Mouse (Mus musculus) adrenal gland, postnatal 36 days (tissue): ENCODE data around the gene Rab27a. TPM values are rescaled to one million over a fixed set of nuclear protein-coding genes. Genes with fewer than 3 reads are reported as not detected.
A peak's percentile ranks its signal among the peaks of the same experiment; 100 is the strongest.
"Not testable (repeated sequence)": the region's sequence is repeated elsewhere in the genome, so short reads cannot be mapped to it uniquely, and the experiment has no call there.

Experiments
- DNase-seq, 2 experiments: peaks; one replicate each; pipeline ENCODE4 v3.0.0; 2021; ENCODE audit warnings: mixed read lengths in 1 of 2
- total RNA-seq, 2 experiments: library from RNA; stranded (reverse); gene quantifications; 2 replicates each; pipeline ENCODE4 v1.2.3; 2021

The Rab27a gene
- total RNA-seq, 2 experiments from 2014 or later: 23.2 to 35.5 TPM

- no peak for DNase-seq
Observed at GRCm38 (mm10) chr9:73090121-73090520, 45.5 kb downstream of the Rab27a start.

DNA sequence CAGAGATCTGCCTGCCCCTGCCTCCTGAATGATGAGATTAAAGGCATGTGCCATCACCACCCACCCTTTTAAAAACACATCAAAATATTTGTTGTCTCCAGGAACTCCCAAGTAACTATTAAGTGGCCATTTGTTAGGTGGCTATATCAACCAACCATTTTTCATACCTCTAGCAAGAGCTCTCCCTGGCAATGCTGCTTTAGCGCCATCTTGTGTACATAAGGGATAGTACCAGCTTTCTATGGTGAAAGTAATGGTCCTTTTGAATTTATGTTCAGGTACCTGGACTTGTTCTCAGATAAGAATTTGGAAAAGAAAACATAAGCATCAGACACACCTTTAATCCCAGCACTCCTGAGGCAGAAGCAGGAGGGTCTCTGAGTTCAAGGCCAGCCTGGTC lies 47.1 kb downstream of the Rab27a start:
- DNase-seq: peak; percentile 32 to 48

- DNase-seq: no peak
Observed at GRCm38 (mm10) chr9:73094580-73094979, 49.9 kb downstream of the Rab27a start.

- no peak for DNase-seq
Observed at GRCm38 (mm10) chr9:73097898-73098297, 53.2 kb downstream of the Rab27a start.

DNA sequence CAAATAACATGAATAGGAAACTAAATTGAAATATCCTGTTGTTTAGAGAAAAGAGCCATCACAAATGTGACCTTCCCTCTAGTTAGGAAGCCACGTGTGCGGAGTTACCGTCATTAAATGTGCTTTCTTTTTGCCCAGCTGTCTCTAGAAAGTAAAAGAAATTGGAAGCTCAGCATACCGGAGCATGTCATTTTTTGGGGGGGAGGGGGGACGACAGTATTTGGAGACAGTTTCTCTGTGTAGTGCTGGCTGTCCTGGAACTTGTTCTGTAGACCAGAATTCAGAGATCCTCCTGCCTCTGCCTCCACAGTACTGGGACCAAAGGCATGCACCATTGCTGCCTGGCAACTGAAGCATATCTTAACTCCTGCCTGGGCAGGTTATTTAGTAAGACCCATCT lies 56.9 kb downstream of the Rab27a start, which contains the start of gene Khdc3:
TSS of gene Khdc3 (plus strand) at position 301 of the 400 bp plus-strand sequence.
- no peak for DNase-seq

GRCm38 (mm10) chr9:73102181-73102580 lies 57.5 kb downstream of the Rab27a start, which contains the start of gene Gm20509:
Gene Gm20509 (plus strand): TSS chr9:73102470.
- no peak for DNase-seq

GRCm38 (mm10) chr9:73103159-73103879 lies 58.7 kb downstream of the Rab27a start:
- peak; percentile 65 to 75 for DNase-seq

DNA sequence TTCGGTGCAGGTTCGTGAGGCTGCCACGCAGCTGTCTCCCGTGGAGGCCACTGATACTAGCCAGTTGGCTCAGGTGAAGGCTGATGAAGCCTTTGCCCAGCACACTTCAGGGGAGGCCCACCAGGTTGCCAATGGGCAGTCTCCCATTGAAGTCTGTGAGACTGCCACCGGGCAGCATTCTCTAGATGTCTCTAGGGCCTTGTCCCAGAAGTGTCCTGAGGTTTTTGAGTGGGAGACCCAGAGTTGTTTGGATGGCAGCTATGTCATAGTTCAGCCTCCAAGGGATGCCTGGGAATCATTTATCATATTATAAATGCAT lies 59.2 kb downstream of the Rab27a start:
- no peak for DNase-seq

DNA sequence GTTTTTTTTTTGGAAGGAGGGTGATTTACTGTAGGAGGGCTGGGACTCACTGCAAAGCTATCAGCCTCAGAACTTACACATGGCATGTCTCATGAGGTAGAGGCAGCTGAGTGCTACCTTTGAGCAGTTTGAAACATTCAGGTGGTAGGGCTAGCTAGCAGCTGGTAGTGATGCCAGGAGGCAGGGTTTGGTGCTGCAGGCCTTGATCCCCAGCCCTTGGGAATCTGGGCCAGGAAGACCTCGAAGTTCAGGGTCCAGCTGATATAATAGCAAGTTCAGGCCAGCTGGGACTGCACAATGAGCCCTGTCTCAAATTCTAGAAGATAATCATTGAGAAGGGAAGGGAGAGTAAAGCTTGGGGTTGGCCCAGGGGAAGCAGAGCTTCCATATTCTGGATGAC lies 60.5 kb downstream of the Rab27a start:
- DNase-seq: peak in 1 of 2 experiments; percentile 38

GRCm38 (mm10) chr9:73105771-73106170 lies 61.1 kb downstream of the Rab27a start:
- DNase-seq: no peak

- DNase-seq: peak; percentile 89
Observed at GRCm38 (mm10) chr9:73112919-73113906, 68.6 kb downstream of the Rab27a start, which contains the start of gene Rsl24d1. Gene Rsl24d1 (plus strand): TSS chr9:73113426.

DNA sequence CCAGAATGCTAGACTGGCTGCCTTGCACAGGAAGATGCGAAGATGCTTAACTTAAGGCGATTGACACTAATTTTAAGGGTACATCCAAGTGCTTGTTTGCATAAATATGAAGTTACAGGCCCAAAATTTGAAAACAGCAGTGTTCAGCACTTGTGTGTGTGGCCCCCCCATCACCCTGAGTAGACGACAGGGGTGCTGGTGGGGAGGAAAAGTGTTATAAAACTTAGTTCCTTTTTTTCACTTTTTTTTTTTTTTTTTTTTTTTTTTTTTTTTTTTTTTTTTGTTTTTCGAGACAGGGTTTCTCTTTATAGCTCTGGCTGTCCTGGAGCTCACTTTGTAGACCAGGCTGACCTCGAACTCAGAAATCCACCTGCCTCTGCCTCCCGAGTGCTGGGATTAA lies 72.0 kb downstream of the Rab27a start:
- not testable (repeated sequence) for DNase-seq

DNA sequence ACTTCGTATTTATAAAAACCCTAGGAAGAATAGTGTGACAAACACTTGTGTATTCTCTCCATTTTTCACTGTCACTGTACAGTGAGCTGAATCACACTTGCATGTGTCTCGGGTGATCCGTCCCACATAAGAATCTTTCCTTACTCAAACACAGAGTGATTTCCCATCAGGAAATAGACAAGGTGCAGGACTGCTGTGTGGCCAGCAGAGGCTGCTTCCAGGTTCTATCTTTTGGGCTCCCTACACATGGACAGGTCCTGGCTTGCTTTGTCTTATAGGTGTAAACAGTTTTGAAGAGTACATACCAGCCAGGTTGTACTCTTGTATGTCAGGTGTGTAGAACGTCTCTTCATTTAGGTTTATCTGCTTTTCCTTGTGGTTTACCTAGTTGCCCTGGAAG lies 73.4 kb downstream of the Rab27a start:
- no peak for DNase-seq

- peak in 1 of 2 experiments; percentile 14 for DNase-seq
Observed at GRCm38 (mm10) chr9:73121735-73122134, 77.1 kb downstream of the Rab27a start.

DNA sequence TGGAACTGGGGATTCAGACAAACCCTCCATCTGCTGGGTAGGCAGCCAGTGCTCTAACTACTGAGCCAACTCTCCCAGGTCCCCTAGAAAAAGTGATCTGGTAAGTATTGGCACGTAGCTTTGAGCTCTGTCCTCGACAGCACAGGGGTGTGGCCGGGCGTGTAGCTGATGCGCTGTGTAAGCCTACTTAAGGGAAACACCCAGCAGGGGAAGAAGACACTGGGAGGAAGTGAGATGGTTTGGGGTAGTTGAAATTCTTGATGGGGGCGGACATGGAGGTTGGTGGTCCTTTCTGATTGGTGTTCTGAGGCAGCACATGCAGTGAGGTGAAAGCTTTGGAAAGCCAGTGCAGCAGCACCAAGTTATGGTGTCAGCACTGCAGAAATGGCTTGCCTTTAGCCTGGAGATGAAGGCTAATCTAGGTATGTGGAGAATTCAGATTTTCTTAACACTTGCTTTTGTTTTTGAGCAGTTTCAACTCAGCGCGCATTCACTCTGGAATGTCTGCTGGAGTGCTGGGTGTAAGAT lies 80.5 kb downstream of the Rab27a start:
- no peak for DNase-seq

- no peak for DNase-seq
Observed at GRCm38 (mm10) chr9:73127457-73127856, 82.8 kb downstream of the Rab27a start.

DNA sequence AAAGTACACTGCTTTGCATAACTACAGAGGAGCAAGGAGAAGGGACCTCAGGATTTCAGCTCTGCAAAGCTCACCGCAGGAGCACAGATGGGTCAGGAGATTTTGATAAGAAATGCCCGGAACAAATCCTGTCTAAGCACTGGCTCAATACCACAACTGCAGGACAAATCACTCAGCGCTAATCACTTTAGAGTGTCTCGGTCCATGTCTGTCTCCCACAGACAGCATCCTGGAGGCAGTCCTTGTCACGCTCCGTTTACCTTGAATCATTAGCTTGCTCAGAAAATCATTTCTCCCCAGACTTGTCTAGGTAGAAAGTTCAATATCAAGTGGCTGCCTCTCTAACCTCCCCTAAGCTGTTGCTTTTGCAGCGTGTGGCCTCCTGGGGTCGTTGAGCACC lies 85.2 kb downstream of the Rab27a start:
- DNase-seq: no peak

DNA sequence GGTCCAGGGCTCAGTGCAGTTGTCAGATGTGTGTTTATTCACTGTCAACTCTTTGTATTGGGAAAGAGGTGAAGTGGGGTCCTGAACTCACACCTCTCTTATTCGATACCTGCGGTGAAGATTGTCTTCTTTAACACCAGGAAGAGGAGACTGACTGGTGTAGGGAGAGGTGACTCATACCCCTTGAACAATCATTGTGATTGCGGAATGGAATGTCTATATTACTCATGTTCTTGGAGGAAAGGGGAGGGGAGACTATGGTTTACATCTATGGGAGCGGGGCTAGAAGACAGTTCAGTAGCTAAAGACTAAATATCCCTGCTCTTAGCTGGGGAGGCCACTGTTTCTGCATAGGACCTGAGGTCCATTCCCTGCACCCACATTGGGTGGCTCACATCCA lies 85.9 kb downstream of the Rab27a start:
- no peak for DNase-seq

DNA sequence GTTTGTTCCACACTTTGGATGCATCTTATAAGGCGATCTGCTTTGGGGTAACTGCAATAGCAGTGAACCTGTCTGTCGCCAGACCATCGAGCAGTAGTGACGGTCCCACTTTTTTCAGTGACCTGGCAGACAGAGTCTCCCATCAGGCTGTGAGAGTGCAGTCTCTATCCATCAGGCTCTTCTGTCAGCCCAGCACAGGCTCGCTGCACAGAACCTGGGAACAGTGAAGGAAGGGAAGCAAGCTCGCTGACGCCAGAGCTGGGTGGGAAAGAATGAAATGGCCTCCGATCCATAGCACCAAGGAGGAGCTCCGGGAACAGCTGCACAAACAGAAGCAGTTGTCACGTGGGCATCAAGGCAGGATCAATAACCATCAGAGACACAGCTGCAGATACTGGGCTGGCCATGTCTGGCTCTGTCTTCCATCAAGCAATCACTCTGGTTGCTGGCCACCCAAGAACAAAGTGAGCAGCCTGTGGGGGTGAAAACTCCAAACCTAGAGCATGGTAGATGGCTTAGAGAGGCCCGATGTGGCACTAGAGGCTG lies 92.8 kb downstream of the Rab27a start:
- DNase-seq: no peak
